Mouse (Mus musculus): ENCODE measurements around the gene Lyg2. TPM values are rescaled to one million over a fixed set of nuclear protein-coding genes. Genes with fewer than 3 reads are reported as not detected.

Lyg2 gene
- polyA plus RNA-seq, 1 experiment from 2014 or later = not detected

DNA sequence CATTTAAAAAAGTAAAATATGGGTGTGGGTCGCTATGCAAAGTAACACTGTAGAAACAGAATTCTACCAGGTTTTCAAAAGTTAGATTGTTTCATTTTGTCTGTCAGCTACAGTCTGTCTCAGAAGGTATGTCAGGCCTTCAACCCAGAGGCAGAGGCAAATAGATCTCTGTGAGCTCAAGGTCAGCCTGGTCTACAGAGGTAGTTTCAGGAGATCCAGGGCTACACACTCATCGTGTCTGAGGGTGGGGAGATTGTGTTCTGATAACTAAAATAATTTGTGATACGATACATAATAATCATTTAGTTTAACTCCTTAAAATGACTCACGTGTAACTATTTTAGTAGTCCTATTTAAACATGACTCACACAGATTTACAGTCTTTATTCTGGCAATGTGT, 43.1 kb downstream of the Lyg2 start:
- H3K4me3 ChIP-seq = no peak overlapping the region
- no peak for ATAC-seq (ENCODE audit: low FRiP score, low read depth)
- 92% methylated on average over 4 of the region's 4 CpGs for WGBS
- H3K4me2 ChIP-seq (replicated peaks) = no peak overlapping the region
- H3K9ac ChIP-seq (replicated peaks) = no peak overlapping the region
- peaks cover 34% of the 10 kb centered on the region for H3K36me3 ChIP-seq
- peaks cover 9% of the 10 kb centered on the region; the same call in 1 of the 2 replicates for H3K4me1 ChIP-seq
- no peaks in the 10 kb centered on the region for H3K9me3 ChIP-seq
- no peak overlapping the region for H3K27ac ChIP-seq (replicated peaks)
- peaks cover 14% of the 10 kb centered on the region; the same call in 1 of the 2 replicates for H3K27me3 ChIP-seq

DNA sequence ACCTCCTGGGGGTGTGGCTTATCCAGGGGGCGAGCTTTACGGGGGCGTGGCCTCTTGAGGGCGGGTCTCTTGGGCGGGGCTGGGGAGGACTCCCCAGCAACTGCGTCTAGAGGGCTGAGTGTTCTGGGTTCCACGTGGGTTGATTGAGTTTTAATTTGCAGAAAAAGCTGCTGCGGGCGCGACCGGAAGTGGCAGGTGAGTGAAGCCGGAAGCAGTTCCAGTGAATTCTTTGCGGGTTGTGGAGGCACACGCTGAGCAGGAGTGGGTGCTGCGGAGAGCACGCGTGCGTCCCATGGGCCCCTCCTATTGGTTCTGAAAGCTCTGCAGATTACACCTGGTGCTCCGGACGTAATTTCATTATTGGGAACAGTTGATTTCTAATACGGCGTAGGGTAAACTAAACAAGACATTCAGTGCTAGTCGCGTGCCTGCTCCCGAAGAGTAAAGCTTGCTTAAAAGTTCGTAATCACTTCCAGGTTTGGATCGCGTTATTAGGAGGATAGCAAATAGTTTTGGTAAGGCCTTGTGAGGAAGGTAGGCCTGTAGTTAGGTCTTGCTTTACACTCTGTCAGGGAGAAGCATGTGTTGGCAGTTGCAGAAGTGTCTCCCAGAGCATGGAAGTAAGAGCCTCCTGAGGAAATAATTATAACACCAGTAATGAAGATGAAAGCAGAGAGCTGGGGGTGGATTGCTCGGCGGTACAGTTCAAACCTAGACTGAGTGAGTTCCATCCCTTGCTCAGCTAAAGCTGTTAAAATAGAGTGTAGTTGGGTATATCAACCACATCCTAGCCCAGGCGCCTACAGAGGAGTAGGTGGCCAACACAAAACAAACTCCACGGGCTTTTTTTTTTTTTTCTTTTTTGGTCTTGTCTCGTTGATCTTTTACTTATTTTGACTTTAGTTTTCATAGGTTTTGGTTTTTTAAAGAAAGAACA, 43.9 kb downstream of the Lyg2 start:
- WGBS = 7% methylated on average over 33 of the region's 33 CpGs
- Histone ChIP-seq H3K27ac (replicated peaks) (peak overlapping the region; percentile 65), H3K9ac (replicated peaks) (peak overlapping the region; percentile 47), H3K4me2 (replicated peaks) (peak overlapping the region; percentile 71), H3K9me3 (no peaks in the 10 kb centered on the region), H3K4me1 (peaks cover 9% of the 10 kb centered on the region; the same call in 1 of the 2 replicates), H3K27me3 (peaks cover 14% of the 10 kb centered on the region), H3K36me3 (peaks cover 28% of the 10 kb centered on the region), H3K4me3 (peak overlapping the region; percentile 60)
- peak; percentile 87 for ATAC-seq (ENCODE audit: low FRiP score, low read depth)

DNA sequence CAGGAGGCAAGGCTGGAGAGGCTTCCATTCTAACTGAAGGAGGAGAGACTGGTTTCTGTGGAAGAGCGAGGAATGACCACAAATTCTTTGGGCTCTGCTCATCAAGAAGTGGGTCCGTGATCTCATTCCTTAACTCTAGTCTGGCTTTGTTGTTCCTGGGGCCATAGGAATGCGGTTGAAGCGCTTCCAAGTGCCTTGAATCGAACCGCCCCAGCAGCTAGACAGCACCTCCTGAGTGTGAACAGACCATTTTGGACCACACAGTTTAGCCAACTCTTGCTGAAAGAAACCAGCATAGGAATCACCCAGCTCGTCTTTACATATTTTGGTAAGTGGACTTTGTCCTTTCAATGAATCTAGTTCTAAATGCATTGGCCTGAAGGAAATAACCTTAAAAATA, 44.6 kb downstream of the Lyg2 start, which contains the start of gene Lipt1:
Gene Lipt1, plus strand, starts transcription at position 35 of the 400 bp plus-strand sequence.
- Histone ChIP-seq H3K4me1 (peaks cover 9% of the 10 kb centered on the region; the same call in 1 of the 2 replicates), H3K36me3 (peaks cover 21% of the 10 kb centered on the region), H3K9me3 (no peaks in the 10 kb centered on the region), H3K27ac (replicated peaks) (peak within 1 kb of the TSS; percentile 65), H3K4me2 (replicated peaks) (peak within 1 kb of the TSS; percentile 71), H3K9ac (replicated peaks) (peak within 1 kb of the TSS; percentile 47), H3K4me3 (peak within 1 kb of the TSS; percentile 60), H3K27me3 (peaks cover 14% of the 10 kb centered on the region)
- WGBS = 10% methylated on average over 7 of the region's 7 CpGs
- ATAC-seq (ENCODE audit: low FRiP score, low read depth) = peak; percentile 66

DNA sequence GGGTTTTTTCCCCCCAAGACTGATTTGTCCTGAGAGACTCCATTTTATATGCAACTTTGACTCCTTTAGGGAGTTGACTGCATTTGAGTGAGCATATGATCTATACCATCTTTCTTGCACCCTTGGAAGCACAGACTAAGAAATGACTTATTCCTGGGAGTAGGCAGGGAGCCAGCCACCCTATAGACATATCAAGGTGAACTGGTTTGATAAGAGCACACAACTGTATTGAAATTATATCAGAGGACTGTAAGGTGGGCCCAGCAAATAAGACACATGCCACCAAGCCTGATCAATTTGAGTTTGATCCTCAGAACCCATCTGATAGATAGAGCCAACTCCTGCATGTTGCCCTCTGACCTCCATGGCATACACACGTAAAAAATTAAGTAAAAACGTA, 46.9 kb downstream of the Lyg2 start:
- Histone ChIP-seq H3K27me3 (peaks cover 14% of the 10 kb centered on the region), H3K4me3 (no peak overlapping the region), H3K9me3 (no peaks in the 10 kb centered on the region), H3K4me1 (peaks cover 13% of the 10 kb centered on the region), H3K36me3 (no peaks in the 10 kb centered on the region), H3K27ac (replicated peaks) (no peak overlapping the region), H3K4me2 (replicated peaks) (no peak overlapping the region), H3K9ac (replicated peaks) (no peak overlapping the region)
- 71% methylated on average over 2 of the region's 2 CpGs for WGBS
- ATAC-seq (ENCODE audit: low FRiP score, low read depth) = no peak

DNA sequence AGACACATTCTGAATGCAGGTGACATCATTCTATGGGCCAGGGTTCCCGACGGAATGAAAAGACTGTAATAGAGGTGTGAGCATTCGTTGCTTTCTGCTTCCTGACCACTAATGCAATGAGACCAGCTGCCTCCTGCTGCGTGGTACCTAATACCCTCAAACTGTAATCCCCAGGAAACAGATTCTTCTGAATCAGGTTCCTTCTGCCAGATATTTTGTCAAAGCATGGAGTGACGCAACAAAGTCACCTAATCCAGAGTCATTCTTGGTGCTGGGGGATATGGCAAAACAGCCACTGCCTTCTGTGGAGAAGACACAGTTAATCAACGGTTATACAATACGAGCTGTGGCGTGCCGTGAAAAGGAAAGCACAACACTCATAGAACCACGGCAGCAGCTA, 47.7 kb downstream of the Lyg2 start:
- no peak for ATAC-seq (ENCODE audit: low FRiP score, low read depth)
- Histone ChIP-seq H3K4me3 (no peak overlapping the region), H3K9ac (replicated peaks) (no peak overlapping the region), H3K36me3 (no peaks in the 10 kb centered on the region), H3K27me3 (peaks cover 14% of the 10 kb centered on the region), H3K27ac (replicated peaks) (no peak overlapping the region), H3K4me1 (peaks cover 13% of the 10 kb centered on the region), H3K9me3 (no peaks in the 10 kb centered on the region), H3K4me2 (replicated peaks) (no peak overlapping the region)
- WGBS = 66% methylated on average over 10 of the region's 10 CpGs

DNA sequence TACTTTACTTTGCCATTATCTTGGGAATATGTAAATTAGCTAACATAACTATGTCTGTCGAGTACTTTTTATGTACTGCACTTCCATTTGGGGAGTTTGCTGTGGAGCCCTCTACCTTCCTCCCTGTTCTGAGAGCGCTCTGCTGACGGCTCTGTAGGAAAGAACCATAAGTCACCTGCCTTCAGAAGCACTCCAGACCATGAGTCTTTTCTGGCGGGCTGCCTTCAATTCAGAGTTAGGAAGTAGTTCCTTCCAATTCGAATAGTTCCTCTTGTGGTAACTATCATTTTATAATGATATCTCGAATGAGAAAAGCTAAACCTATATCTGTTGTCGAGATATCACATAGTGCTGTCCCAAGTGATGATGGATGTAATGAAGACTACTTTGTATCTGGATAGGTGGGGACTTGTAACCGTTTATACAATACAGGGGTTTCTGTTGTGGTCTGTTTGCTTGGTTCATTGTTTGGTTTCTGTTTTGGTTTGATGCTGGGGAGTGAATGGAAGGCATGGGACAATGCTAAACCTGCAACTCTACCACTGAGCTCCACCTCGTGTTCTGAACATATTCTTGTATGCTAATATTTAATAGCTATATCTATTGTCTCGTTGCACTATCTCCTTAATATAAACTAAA, 48.5 kb downstream of the Lyg2 start:
- ATAC-seq (ENCODE audit: low FRiP score, low read depth) = no peak
- 75% methylated on average over 10 of the region's 10 CpGs for WGBS

DNA sequence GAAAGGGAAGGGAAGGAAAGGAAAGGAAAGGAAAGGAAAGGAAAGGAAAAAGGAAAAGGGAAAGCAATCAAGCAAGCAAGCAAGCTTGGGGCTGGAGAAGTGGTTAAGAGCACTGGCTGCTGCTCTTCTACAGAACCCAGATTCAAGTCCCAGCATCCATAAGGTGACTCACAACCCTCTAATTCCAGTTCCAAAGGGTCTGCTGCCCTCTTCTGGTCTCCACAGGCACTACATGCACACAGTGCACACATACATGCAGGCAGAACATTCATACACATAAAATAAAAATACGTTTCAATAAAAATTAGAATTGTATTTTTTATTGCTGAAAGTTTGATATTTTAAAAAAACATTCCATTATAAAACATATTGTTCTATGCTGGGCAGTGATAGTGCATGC, 49.2 kb downstream of the Lyg2 start:
- H3K4me3 ChIP-seq = no peak overlapping the region
- ATAC-seq (ENCODE audit: low FRiP score, low read depth) = no peak
- no peak overlapping the region for H3K27ac ChIP-seq (replicated peaks)
- no peaks in the 10 kb centered on the region for H3K36me3 ChIP-seq
- peaks cover 14% of the 10 kb centered on the region for H3K27me3 ChIP-seq
- H3K4me2 ChIP-seq (replicated peaks) = no peak overlapping the region
- H3K4me1 ChIP-seq = peaks cover 9% of the 10 kb centered on the region
- no peaks in the 10 kb centered on the region for H3K9me3 ChIP-seq
- 65% methylated on average over 1 of the region's 1 CpGs for WGBS
- H3K9ac ChIP-seq (replicated peaks) = no peak overlapping the region

More for the DNA sequence above, 48.5 kb downstream of the Lyg2 start:
- H3K9me3 ChIP-seq = no peaks in the 10 kb centered on the region
- no peak overlapping the region for H3K4me2 ChIP-seq (replicated peaks)
- H3K9ac ChIP-seq (replicated peaks) = no peak overlapping the region
- H3K27ac ChIP-seq (replicated peaks) = no peak overlapping the region
- no peak overlapping the region for H3K4me3 ChIP-seq
- H3K4me1 ChIP-seq = peaks cover 13% of the 10 kb centered on the region
- H3K27me3 ChIP-seq = peaks cover 14% of the 10 kb centered on the region
- no peaks in the 10 kb centered on the region for H3K36me3 ChIP-seq

DNA sequence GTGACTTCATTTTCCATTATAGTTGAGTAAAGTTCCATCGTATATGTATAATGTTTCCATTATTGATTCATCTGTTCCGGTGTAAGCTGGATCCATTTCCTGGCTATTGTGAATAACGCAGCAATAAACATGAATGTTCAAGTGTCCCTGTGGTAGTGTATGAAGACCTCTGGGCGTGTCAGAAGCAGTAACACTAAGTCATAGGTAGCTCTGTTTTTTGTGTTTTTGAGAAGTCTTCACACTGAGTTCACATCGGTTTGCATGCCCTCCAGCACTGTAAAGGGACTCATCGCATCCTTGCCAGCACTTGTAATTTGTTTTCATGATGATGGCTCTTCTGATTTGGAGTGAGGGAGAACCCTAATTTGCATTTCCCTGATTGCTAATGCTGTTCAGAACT, 50.0 kb downstream of the Lyg2 start, which contains the start of gene Tsga10:
Gene Tsga10, minus strand, starts transcription at position 144 of the 400 bp plus-strand sequence.
- peak within 1 kb of the TSS; percentile 68 for H3K9ac ChIP-seq (replicated peaks)
- 86% methylated on average over 6 of the region's 6 CpGs for WGBS
- peaks cover 14% of the 10 kb centered on the region for H3K27me3 ChIP-seq
- H3K36me3 ChIP-seq = no peaks in the 10 kb centered on the region
- no peaks in the 10 kb centered on the region for H3K9me3 ChIP-seq
- H3K4me1 ChIP-seq = peaks cover 4% of the 10 kb centered on the region; the same call in 1 of the 2 replicates
- no peak for ATAC-seq (ENCODE audit: low FRiP score, low read depth)
- H3K4me2 ChIP-seq (replicated peaks) = peak within 1 kb of the TSS; percentile 69
- peak within 1 kb of the TSS; percentile 87 for H3K27ac ChIP-seq (replicated peaks)
- peak within 1 kb of the TSS; percentile 69 for H3K4me3 ChIP-seq

DNA sequence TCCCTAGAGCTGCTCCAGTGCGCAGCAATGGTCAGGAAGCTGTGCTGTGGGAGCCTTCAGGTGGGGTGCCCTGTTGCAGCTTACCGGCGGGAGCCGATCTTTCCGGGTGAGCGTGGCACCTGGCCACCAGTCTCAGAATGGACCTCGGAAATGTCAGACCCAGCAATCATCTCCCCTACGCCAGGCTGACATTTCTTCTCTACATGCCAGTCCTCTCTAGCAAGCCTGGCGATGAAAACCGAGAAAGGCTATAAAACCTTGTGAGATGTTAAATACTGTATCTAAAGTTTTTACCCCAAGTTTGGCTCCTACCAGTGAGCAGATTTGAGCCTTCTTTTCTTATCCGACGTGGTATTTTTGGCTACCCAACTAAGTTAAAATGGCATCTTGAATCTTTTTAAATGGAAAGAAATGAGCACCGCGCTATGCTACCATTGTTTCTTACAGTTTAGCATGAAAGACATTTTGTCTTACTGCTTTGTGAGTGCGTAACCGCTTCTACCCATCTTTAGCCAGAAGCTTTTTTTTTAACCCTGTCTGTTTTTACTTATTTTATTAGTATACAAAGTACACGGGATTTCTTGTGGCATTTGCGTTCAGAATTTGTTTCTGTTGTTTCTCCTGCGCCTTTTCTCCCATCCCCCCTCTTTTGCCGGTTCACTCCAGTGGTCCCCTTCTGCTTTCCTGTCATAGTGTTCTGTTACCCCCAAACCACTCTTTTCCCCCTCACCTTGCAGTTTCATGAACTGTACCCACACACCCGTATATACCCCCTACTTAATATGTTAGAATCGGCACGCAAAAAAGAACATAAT, 50.7 kb downstream of the Lyg2 start:
- H3K36me3 ChIP-seq = no peaks in the 10 kb centered on the region
- H3K9ac ChIP-seq (replicated peaks) = peak overlapping the region; percentile 68
- peaks cover 14% of the 10 kb centered on the region for H3K27me3 ChIP-seq
- no peak for ATAC-seq (ENCODE audit: low FRiP score, low read depth)
- H3K4me3 ChIP-seq = peak overlapping the region; percentile 69
- H3K27ac ChIP-seq (replicated peaks) = peak overlapping the region; percentile 87
- H3K9me3 ChIP-seq = no peaks in the 10 kb centered on the region
- peak overlapping the region; percentile 69 for H3K4me2 ChIP-seq (replicated peaks)
- 13% methylated on average over 23 of the region's 23 CpGs for WGBS
- peaks cover 4% of the 10 kb centered on the region; the same call in 1 of the 2 replicates for H3K4me1 ChIP-seq

DNA sequence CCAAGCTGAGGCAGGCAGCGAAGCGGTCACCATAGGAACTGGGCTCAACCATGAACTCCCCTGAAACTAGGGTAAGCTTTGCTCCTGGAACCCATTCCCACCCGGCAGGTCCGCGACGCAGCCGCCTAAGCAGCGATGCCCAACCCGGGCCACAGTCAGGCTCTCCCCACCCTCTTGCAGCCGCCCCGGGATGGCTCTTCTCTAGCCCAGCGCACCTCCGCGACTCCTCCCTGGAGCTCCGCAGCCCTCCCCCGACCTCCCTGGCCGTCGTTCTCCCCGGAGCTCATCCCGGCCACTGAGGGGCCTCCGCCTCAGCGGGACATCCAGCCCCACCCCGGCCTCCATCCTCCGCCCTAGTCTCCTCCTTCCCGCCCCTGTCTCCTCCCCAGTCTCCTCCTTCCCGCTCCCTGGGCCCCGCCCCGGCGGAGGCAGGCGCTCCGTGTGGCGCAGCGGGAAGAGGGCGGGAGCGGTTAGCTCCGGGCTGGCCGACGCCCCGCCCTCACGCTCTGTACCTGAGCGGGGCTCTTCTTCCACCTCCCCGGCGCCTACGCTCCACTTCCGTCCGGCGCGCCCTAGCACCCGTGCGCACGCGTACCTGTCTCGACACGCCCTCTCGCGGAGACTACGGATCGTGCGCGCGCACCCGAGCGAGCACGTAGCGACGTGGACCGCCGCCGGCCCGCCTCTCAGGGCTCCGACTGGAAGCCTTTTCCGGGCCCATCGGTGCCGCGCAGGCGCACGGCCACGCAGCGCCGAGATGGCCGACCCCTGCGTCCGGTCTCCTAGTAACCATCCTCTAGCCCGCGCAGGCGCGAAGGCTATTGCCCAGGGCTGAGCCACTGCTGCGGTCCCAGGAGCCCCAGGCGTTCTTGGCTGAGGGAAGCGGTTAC, 51.5 kb downstream of the Lyg2 start:
- Histone ChIP-seq H3K36me3 (no peaks in the 10 kb centered on the region), H3K9me3 (no peaks in the 10 kb centered on the region), H3K27ac (replicated peaks) (peak overlapping the region; percentile 87), H3K4me1 (peaks cover 4% of the 10 kb centered on the region; the same call in 1 of the 2 replicates), H3K27me3 (peaks cover 14% of the 10 kb centered on the region), H3K9ac (replicated peaks) (peak overlapping the region; percentile 76), H3K4me3 (peak overlapping the region; percentile 69), H3K4me2 (replicated peaks) (peak overlapping the region; percentile 69)
- peak; percentile 98 for ATAC-seq (ENCODE audit: low FRiP score, low read depth)
- WGBS = under 1% methylated on average over 85 of the region's 90 CpGs
